Mouse (Mus musculus) kidney, adult 18-20 months (tissue): Measurements from ENCODE around the gene Tjp2.

Experiments
- DNase-seq: peaks from one replicate; pipeline ENCODE4 v3.0.0; 2021

The Tjp2 gene

GRCm38 (mm10) chr19:24050514-24050913 lies 174.3 kb downstream of the Tjp2 start:
- DNase-seq, result no peak

DNA sequence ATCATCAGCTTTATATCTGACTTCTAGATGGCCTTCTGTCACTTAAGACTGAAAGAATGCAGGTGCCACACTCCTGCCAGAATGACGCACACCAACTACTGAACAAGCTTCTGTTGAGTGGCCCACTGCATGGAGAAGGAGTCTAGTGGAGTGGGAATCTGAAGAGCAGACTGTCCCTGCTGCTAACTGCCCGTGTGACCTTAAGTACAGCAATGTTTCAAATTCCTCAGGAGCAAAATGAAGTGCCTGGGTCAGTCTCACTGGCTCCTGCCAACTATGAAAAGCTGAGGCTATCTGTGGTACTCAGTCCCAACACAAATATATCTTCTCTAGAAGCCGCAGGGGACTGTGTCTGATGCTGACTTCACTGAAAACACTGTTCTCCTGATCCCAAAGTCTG lies 175.5 kb downstream of the Tjp2 start:
- no peak for DNase-seq

DNA sequence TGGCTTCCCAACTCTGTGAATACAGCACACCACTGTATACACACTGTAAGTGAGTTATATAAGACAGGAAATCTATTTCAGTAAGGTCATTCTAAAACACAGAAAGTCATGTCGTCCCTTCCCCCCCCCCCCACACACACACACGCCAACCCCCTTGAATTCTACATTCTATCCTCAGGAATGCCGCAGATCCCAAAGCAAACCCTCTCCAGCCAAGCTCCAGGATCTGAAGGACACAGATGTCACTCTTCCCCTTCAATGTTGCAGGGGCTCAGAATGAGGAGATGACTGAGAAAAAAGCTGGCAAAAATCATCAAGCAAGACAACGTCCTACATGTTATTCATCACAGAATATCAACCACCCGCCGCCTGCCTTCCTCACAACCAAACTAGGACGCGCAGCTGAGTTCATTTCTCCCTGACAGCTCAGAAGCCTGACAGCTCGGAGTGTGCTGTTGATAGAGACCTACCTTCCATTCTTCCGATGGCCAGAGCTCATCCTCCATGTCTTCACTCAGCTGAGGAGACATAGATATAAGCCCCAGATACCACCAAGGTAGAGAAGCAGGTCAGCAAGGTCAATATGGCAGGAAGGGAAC lies 178.3 kb downstream of the Tjp2 start:
- no peak for DNase-seq
